In the genomic region with DNA sequence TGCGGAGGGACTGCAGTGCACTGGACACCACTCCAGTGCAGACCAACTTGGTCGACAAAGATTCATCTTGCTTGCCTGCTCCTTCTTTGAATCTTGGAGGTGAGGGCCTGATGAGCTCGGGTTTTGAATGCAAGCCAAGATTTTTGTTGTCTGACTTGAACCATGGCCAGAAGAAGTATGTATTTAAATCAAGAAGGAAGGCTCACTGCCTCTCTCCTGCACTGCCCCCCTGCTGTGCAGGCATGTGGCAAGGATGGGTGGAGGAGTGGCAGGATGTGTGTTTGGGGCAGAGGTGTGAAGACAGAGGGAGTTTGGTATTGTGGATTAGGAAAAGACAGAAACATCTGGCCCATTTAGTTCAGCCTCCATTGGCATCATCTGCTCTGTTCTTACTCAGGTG, we compare ENCODE assay signal across 14 mouse cellular contexts.
"Had no signal": no experiment of that assay in that cellular context is flagged by ENCODE, and none has a peak within 500 bp of the region (broad histone marks: within the 10 kb centered on the region; RNA-seq: fewer than 3 reads in every experiment).

No protein-coding gene starts in this region.

- H3K4me2 ChIP-seq: liver, embryonic 13.5 days; midbrain, embryonic 11.5 days; midbrain, embryonic 15.5 days; neural tube, embryonic 13.5 days; stomach, embryonic 15.5 days had no signal

- H3K4me3 ChIP-seq: liver, embryonic 13.5 days; midbrain, embryonic 15.5 days; neural tube, embryonic 13.5 days; stomach, embryonic 15.5 days had no signal

- H3K9me3 ChIP-seq: liver, embryonic 13.5 days; midbrain, embryonic 15.5 days; neural tube, embryonic 13.5 days; stomach, embryonic 15.5 days had no signal

- H3K27me3 ChIP-seq: stomach, embryonic 15.5 days had no signal

- DNase-seq: kidney, postnatal 10 days; left cerebral cortex, postnatal 4 days; liver; liver, embryonic 13.5 days; liver, postnatal 0 days; lung, postnatal 36 days; retina, postnatal 1 day; right cerebral cortex, postnatal 4 days; thymus, adult 2 months; thymus, postnatal 25 days had no signal

- ATAC-seq: midbrain, embryonic 15.5 days had no signal

- H3K9ac ChIP-seq: liver, embryonic 13.5 days; liver, postnatal 0 days; midbrain, embryonic 15.5 days; neural tube, embryonic 13.5 days; stomach, embryonic 15.5 days had no signal

- H3K27ac ChIP-seq: liver, embryonic 13.5 days; midbrain, embryonic 15.5 days; neural tube, embryonic 13.5 days; stomach, embryonic 15.5 days had no signal

- H3K36me3 ChIP-seq: liver, embryonic 13.5 days; midbrain, embryonic 15.5 days; neural tube, embryonic 13.5 days; stomach, embryonic 15.5 days had no signal
